Mouse (Mus musculus) lung, adult 2 months (tissue): ENCODE data around the gene Pnpla8.

Experiments
- CTCF ChIP-seq: fragments of 200-500 bp; IDR thresholded peaks from 2 replicates; pipeline ENCODE4 v1.5.1; 2011; ENCODE audit warnings: mild to moderate bottlenecking, low read length, control low read depth; ENCODE audit not compliant: insufficient read depth
- POLR2A ChIP-seq: fragments of 200-500 bp; IDR thresholded peaks from 2 replicates; pipeline ENCODE4 v1.6.1; 2011; ENCODE audit warnings: low read depth, mild to moderate bottlenecking, control low read depth, low read length, borderline replicate concordance; ENCODE audit errors: extremely low read depth

GRCm38 (mm10) chr12:44242407-44242806, 21.2 kb downstream of the Pnpla8 start:
- TF ChIP-seq CTCF (no peak), POLR2A (no peak)
